Mouse (Mus musculus) hindbrain, embryonic 13.5 days (tissue): ENCODE measurements at regions not wholly inside any gene's neighbourhood (a gene's known extent, or its start where the extent isn't known, plus 50 kb on each side); places are given as distances from the start of the nearest gene placed in this dataset.

Experiments used
- ATAC-seq: fragments of 200-750 bp; cut with Nextera tagmentation; 2 replicates; pipeline ENCODE4 v1.8.0; 2017; ENCODE audit warnings: moderate TSS enrichment; ENCODE audit not compliant: low FRiP score
- H3K27ac ChIP-seq: fragments of 300-500 bp; sonication (generic); 2 replicates; pipeline ENCODE4 v1.5.1; 2015; ENCODE audit warnings: inconsistent platforms, mild to moderate bottlenecking, moderate library complexity
- H3K27me3 ChIP-seq: fragments of 300-500 bp; sonication (generic); 2 replicates; pipeline ENCODE4 v1.6.1; 2015; ENCODE audit warnings: mild to moderate bottlenecking, inconsistent platforms
- H3K36me3 ChIP-seq: fragments of 300-500 bp; sonication (generic); 2 replicates; pipeline ENCODE4 v1.6.1; 2015; ENCODE audit warnings: mild to moderate bottlenecking, inconsistent platforms
- H3K4me1 ChIP-seq: fragments of 300-500 bp; sonication (generic); replicated peaks from 2 replicates; pipeline ENCODE4 v1.6.1; 2015; ENCODE audit warnings: inconsistent platforms
- H3K4me2 ChIP-seq: fragments of 300-500 bp; sonication (generic); 2 replicates; pipeline ENCODE4 v1.6.1; 2015; ENCODE audit warnings: inconsistent platforms, mild to moderate bottlenecking, moderate library complexity
- H3K4me3 ChIP-seq: fragments of 300-500 bp; sonication (generic); 2 replicates; pipeline ENCODE4 v1.5.1; 2015; ENCODE audit warnings: mild to moderate bottlenecking, inconsistent platforms
- H3K9ac ChIP-seq: fragments of 300-500 bp; sonication (generic); 2 replicates; pipeline ENCODE4 v1.6.1; 2015; ENCODE audit warnings: mild to moderate bottlenecking, inconsistent platforms
- H3K9me3 ChIP-seq: fragments of 300-500 bp; sonication (generic); 2 replicates; pipeline ENCODE4 v1.6.1; 2016; ENCODE audit warnings: inconsistent platforms
- WGBS: fragments of 180-500 bp; shearing (Covaris S2); methylation state at CpG from one replicate; pipeline ENCODE4 v1.1.7; 2015; 5-methylcytosine and 5-hydroxymethylcytosine counted together

DNA sequence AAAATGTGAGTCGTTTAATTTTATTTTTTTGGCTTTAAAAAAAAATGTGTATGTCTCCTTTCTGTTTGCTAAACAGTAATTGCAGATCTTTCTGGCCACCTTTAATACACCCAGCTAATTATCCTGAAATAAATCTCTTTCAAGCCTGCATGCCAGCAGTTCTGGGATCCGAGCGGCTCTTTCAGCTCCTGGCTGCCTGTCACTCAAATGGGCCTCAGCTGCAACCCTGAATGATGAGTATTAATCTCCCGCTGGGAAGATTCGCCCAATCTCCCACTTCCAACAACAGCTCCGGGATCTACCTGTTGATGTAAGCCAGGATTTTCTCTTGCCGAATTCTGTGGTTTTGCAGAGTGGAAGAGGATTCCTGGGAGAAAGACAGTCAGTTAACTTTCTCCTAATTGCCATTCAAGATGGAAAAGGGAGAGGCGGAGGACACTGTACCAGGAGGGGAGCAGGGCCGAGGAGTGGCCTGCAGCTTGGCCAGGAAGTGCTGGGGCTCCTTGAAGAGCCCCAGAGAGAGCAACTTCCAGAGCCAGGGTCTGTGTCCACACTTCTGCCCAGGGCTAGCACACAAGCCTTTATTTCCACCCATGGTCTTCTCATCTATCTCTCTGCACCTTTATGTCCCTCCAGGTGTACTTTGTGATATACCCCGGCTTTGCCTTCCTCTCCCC, 272.2 kb downstream of the Bcl11a start:
- no peak overlapping the region for H3K4me2 ChIP-seq
- H3K36me3 ChIP-seq, result no peaks in the 10 kb centered on the region
- 0 out of 2 replicates have a peak, but pooled peaks cover 4% of the 10 kb centered on the region for H3K27me3 ChIP-seq
- H3K27ac ChIP-seq, result no peak overlapping the region
- H3K9me3 ChIP-seq, result no peaks in the 10 kb centered on the region
- no peak overlapping the region for H3K4me3 ChIP-seq
- H3K9ac ChIP-seq, result no peak overlapping the region
- peaks cover 17% of the 10 kb centered on the region for H3K4me1 ChIP-seq
- WGBS, result 20% methylated on average over 10 of the region's 10 CpGs
- ATAC-seq, result no peak; the same call in 1 of the 2 replicates

DNA sequence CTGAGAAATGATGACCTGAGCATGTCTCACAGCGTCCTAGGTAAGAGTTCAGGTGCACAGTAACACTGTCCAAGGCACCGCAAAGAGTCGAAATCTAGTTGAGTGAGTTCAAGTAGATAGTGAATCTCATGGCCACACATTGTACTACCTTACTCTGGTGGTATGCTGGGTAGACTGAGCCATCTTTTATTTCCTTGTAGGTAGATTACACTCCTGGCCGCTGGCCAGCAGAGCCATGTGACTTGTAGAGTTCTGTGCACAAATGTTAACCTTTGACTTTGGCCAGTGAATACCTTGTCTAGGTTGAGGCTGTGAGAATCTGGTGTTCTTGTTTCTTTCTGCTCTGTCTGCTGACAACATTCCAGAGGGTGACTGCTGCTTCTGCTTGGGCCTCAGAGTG, 273.0 kb downstream of the Bcl11a start:
- Histone ChIP-seq H3K4me2 (no peak overlapping the region), H3K27ac (no peak overlapping the region), H3K9ac (no peak overlapping the region), H3K36me3 (no peaks in the 10 kb centered on the region), H3K4me3 (no peak overlapping the region), H3K9me3 (no peaks in the 10 kb centered on the region), H3K27me3 (0 out of 2 replicates have a peak, but pooled peaks cover 3% of the 10 kb centered on the region), H3K4me1 (peaks cover 17% of the 10 kb centered on the region)
- 94% methylated on average over 4 of the region's 4 CpGs for WGBS
- no peak for ATAC-seq

DNA sequence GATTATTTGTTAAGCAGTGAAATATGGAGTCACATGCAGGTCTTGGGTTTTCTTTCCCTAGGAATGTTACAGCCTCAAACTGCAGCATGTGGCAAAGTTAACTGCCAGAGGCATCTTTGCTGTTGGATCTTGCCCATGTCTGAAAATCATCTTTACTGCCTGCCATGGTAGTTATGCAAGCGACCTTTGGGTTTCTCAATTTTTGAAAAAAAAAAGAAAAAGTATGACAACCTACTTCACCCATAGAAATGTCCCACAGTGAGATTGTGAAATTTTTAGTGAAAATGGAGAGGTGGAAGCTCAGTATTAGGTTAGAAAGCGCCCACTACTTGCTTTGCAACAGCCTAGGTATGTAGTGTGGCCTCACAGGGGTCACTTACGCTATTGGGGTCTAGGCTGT, 274.2 kb downstream of the Bcl11a start:
- Histone ChIP-seq H3K4me1 (peaks cover 14% of the 10 kb centered on the region), H3K27me3 (0 out of 2 replicates have a peak, but pooled peaks cover 3% of the 10 kb centered on the region), H3K9me3 (no peaks in the 10 kb centered on the region), H3K4me3 (no peak overlapping the region), H3K9ac (no peak overlapping the region), H3K4me2 (no peak overlapping the region), H3K36me3 (no peaks in the 10 kb centered on the region), H3K27ac (no peak overlapping the region)
- WGBS, result 91% methylated on average over 3 of the region's 3 CpGs
- ATAC-seq, result no peak

DNA sequence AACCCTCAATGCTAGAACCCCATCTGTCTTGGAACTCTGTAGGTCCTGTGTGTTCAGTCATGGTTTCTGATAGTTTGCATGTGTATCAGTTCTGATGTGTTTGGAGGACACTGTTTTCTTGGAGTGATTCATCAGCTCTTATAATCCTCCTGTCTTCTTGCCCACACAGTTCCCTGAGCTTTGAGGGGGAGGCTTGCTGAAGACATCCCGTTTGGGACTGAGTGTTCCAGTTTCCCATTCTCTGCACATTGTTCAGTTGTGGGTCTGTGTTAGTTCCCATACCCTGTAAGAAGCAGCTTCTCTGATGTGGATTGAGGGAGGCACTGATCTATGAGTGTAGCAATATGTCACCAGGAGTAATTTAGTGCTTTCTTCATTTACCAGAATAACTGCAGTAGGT, 275.2 kb downstream of the Bcl11a start:
- Histone ChIP-seq H3K4me1 (peaks cover 7% of the 10 kb centered on the region), H3K9ac (no peak overlapping the region), H3K27ac (no peak overlapping the region), H3K9me3 (no peaks in the 10 kb centered on the region), H3K4me3 (no peak overlapping the region), H3K4me2 (no peak overlapping the region), H3K27me3 (0 out of 2 replicates have a peak, but pooled peaks cover 3% of the 10 kb centered on the region), H3K36me3 (no peaks in the 10 kb centered on the region)
- ATAC-seq, result no peak
- WGBS, result 86% methylated on average over 1 of the region's 1 CpGs

DNA sequence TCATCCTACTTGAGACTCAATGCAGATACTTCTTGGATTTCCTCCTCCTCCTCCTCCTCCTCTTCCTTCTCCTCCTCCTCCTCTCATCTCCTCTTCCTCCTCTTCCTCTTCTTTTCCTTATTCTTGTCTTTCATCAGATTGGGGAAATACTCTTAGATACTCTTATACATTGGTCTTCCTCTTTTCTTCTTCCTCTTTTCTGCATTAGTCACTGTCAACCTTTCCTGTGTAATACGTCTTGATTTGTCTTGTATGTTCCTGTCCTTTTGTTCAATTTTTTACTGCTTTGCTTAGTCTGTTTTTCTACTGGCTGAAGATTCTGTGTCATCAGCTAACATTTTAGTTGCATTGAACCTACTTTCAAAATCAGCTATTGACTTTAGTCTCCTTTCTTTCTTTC, 279.5 kb downstream of the Bcl11a start:
- Histone ChIP-seq H3K27me3 (0 out of 2 replicates have a peak, but pooled peaks cover 8% of the 10 kb centered on the region), H3K9me3 (no peaks in the 10 kb centered on the region), H3K9ac (no peak overlapping the region), H3K36me3 (no peaks in the 10 kb centered on the region), H3K4me1 (peaks cover 6% of the 10 kb centered on the region), H3K4me3 (no peak overlapping the region), H3K4me2 (no peak overlapping the region), H3K27ac (no peak overlapping the region)
- no peak for ATAC-seq
- WGBS, result 63% methylated on average over 1 of the region's 1 CpGs

DNA sequence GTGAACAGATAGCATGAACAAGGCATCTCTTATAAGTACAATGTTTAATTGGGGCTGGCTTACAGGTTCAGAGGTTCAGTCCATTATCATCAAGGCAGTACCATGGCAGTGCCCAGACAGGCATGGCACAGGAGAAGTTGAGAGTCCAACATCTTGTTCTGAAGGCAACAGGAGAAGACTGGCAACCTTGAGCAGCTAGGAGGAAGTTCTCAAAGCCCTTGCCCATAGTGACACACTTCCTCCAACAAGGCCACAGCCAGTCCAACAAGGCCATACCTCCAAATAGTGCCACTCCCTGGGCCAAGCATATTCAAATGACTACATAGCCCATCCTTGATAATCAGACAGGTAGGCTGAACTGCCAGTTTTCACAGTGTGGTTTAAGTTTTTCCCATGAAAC, 281.2 kb downstream of the Bcl11a start:
- H3K4me3 ChIP-seq, result no peak overlapping the region
- no peak overlapping the region for H3K27ac ChIP-seq
- no peaks in the 10 kb centered on the region for H3K36me3 ChIP-seq
- 0 out of 2 replicates have a peak, but pooled peaks cover 8% of the 10 kb centered on the region for H3K27me3 ChIP-seq
- no peaks in the 10 kb centered on the region for H3K9me3 ChIP-seq
- H3K4me2 ChIP-seq, result no peak overlapping the region
- H3K4me1 ChIP-seq, result peaks cover 22% of the 10 kb centered on the region
- no peak for ATAC-seq
- H3K9ac ChIP-seq, result no peak overlapping the region

DNA sequence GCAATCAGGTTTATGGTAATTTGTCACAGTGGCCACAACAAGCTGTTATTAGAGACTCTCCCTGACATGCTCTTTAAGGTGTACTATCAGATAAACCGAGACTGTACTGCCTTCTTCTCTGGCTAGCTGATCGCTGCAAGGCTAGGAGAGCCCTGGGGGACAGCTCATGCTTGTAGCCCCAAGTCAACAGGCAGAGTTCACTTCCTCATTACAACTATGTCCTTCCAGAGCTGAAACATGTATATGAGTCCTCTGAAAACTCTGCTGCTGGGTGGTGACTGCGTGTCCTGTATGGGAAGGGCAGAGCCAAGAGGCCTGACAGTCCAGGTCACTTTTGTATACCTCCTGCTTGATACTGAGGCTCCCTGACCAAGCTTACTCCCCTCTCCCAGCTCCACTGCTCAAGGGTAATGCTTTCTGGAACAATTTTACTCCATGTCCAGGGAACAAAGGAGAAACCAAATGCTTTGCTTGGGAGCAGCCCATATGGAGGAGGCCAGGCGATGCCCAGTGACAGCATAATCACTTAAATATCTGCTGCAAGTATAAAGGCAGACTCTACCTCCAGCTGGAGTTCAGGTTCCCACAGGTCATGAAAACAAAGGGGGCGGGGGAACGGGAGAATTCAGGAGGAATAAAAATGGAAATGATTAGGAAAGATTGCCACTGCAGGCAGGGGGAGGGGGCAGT, 284.3 kb downstream of the Bcl11a start:
- Histone ChIP-seq H3K9ac (no peak overlapping the region), H3K4me2 (no peak overlapping the region), H3K4me3 (no peak overlapping the region), H3K4me1 (peaks cover 25% of the 10 kb centered on the region), H3K27ac (peak overlapping the region; percentile 58; the same call in 1 of the 2 replicates), H3K27me3 (0 out of 2 replicates have a peak, but pooled peaks cover 8% of the 10 kb centered on the region), H3K36me3 (no peaks in the 10 kb centered on the region), H3K9me3 (no peaks in the 10 kb centered on the region)
- peak; percentile 30; the same call in 1 of the 2 replicates for ATAC-seq
- whole genome bisulfite sequencing, result 38% methylated on average over 6 of the region's 6 CpGs

DNA sequence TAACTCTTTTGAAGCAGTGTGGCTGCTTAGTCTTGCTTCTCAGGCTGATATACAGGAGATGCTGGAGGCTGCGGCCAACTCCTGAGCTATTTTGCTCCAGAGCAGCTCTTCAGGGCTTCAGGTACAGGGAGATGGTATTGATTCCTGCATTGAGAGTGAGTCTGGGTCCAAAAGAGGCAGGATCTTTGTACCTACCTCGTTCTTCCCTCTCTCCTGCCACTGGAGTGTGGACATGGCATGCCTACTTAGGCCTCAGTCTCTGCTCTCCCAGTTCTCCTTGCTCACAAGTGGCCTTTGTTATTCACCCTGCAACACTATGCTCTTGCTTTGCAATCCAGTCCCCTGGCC, 284.8 kb downstream of the Bcl11a start:
- WGBS, result 73% methylated on average over 2 of the region's 2 CpGs
- Histone ChIP-seq H3K9me3 (no peaks in the 10 kb centered on the region), H3K27ac (no peak overlapping the region; the same call in 1 of the 2 replicates), H3K4me1 (peaks cover 25% of the 10 kb centered on the region), H3K4me2 (no peak overlapping the region), H3K9ac (no peak overlapping the region), H3K4me3 (no peak overlapping the region), H3K27me3 (0 out of 2 replicates have a peak, but pooled peaks cover 8% of the 10 kb centered on the region), H3K36me3 (no peaks in the 10 kb centered on the region)
- ATAC-seq, result no peak; the same call in 1 of the 2 replicates

DNA sequence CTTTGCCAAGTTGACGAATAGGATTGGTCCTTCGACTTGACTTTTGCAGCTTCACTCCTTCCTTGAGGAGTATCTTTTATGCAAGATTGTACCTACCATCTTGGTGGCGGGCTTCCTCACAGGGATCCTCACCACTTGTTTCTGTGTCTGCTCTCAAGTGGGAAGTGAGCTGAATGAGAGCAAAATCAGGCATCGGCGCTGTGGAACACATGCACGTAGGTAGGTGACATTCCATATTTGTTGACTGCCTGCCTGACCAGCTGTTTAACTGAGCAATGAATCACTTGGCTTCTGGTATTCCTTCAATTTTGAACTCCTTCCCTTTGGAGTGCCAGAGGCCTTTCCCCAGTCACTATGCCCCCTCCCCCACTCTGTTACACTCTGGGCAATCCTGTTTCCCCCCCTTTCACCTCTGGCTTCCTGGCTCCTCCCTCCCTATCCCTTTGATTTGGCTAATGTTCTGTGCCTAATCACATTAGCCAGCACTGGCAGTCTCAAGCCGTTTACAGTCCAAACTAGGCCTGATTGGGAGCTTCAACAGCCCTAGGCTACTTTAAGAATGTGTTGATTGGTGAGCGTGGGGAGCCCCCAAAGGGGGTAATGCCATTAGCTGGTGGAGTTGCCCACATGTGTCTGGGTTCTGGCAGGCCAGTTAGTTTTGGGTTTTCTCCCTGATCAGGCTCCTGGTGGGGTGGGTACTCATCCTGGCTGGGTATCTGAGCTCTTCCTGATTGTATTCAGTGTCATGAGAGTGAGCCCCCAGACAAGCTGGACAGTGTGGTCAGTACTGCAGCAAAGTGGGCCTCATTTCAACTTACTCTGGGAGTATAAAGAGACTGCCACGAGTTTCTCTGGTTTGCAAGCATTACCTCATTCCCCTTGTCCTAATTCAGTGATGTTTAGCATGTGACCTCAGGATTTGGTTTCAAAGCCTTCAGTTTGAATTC, 285.8 kb downstream of the Bcl11a start:
- H3K27ac ChIP-seq, result 0 out of 2 replicates have a peak overlapping the region, but pooled peaks have one; percentile 2
- peak; percentile 85 for ATAC-seq
- H3K9ac ChIP-seq, result no peak overlapping the region
- 0 out of 2 replicates have a peak, but pooled peaks cover 8% of the 10 kb centered on the region for H3K27me3 ChIP-seq
- no peaks in the 10 kb centered on the region for H3K9me3 ChIP-seq
- H3K36me3 ChIP-seq, result no peaks in the 10 kb centered on the region
- H3K4me3 ChIP-seq, result no peak overlapping the region
- WGBS, result 58% methylated on average over 9 of the region's 9 CpGs
- no peak overlapping the region for H3K4me2 ChIP-seq
- peaks cover 25% of the 10 kb centered on the region for H3K4me1 ChIP-seq

DNA sequence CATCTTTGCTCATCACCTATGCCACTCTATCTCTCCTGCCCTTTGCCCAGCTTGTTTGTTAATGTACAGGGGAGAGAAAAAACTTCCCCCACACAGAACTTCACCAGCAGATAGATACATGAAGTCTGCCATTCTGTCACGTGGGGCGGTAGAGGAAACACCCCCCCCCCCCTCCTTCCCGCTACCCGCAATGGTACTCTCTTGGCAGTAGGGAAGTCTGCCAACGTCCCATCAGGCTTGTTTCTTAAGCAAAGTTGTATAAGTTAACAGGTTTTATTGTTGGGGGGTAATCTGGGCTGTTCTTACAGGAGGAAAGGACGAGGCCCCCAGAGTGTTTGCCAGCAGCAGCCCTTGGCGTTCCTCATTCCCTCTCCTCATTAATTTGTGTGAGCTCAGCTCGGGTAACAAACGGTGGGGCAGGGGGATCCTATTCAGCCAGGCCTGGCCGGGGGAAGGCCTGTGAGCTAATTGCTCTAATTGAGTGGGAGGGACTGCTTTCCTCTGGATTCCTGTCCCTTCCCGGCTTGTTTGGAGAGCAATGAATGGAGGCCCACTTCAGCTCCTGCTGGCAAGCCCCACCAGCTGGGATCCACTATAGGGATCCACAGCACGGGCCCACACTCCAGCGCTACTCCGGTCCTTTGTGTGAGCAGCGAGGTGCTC, 292.5 kb downstream of the Bcl11a start:
- 8% methylated on average over 15 of the region's 15 CpGs for WGBS
- peak; percentile 80 for ATAC-seq
- H3K4me2 ChIP-seq, result peak overlapping the region; percentile 38

DNA sequence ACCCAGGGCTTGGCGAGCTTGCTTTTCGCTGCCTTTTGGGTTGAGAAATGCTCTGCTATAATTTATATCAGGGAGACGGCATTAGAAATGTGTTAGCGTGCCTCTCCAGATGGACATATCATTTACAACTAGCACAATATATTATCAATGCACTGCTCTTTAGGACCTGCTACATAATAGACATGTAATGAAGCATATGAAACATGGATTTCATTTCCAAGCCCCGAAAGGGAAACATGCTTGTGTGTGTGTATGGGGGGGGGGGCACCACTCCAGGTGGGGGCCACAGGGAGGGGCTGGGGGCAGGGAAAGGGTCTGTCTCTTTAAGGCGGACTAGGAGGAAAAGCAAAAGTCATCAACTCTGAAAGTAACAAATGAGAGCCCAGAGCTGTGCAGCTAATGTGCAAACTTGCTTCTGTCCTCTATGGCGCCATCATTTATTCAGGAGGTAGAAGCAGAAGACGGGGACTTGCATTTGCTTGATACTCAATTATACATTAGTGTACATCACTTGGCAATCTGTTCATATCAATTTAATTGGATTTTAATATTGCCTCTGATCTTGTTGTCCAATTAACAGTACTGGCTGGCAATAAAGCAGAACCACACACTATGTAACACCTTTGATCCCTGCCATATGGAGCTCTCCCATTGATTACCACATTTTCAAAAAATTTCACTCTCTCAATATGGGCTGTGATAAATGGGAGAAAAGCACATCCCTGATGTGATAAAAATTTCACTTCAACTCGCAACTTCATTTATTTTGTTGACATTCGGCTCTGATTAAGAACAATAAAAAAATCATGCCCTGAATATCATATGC, 293.2 kb downstream of the Bcl11a start:
- H3K27me3 ChIP-seq, result 0 out of 2 replicates have a peak, but pooled peaks cover 3% of the 10 kb centered on the region
- H3K4me1 ChIP-seq, result peaks cover 39% of the 10 kb centered on the region
- peak overlapping the region; percentile 38 for H3K4me2 ChIP-seq
- no peaks in the 10 kb centered on the region for H3K36me3 ChIP-seq
- no peaks in the 10 kb centered on the region for H3K9me3 ChIP-seq
- peak overlapping the region; percentile 87 for H3K27ac ChIP-seq
- no peak overlapping the region for H3K4me3 ChIP-seq
- no peak overlapping the region; the same call in 1 of the 2 replicates for H3K9ac ChIP-seq
- WGBS, result 31% methylated on average over 10 of the region's 10 CpGs
- ATAC-seq, result peak; percentile 66

More for the DNA sequence above, 292.5 kb downstream of the Bcl11a start:
- Histone ChIP-seq H3K27me3 (0 out of 2 replicates have a peak, but pooled peaks cover 3% of the 10 kb centered on the region), H3K36me3 (no peaks in the 10 kb centered on the region), H3K9ac (no peak overlapping the region; the same call in 1 of the 2 replicates), H3K27ac (peak overlapping the region; percentile 87), H3K9me3 (no peaks in the 10 kb centered on the region), H3K4me1 (peaks cover 39% of the 10 kb centered on the region), H3K4me3 (no peak overlapping the region)
